Mouse (Mus musculus): ENCODE results near the gene Frmd4b.

Gene Frmd4b

DNA sequence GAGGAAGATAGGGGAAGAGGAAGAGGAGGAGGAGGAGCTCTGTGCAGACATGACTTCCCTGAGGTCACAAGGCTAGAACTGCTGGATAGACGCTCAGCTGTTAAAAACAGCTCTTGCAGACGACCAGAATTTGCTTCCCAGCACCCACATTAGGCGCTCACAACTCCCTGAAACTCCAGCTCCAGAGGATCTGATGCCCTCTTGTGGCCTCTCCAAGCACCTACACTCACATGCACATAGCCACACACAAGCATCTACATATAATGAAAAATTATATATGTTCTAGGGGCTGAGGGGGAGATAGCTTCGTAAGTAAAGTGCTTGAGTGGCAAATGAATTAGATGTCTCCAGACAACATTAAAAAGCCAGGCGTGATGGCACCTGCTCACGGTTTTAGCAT, 378.0 kb downstream of the Frmd4b start:
- DNase-seq: no peak

All from thymus, postnatal 25 days (tissue).